Mouse (Mus musculus) neural tube, embryonic 12.5 days (tissue): Measurements from ENCODE around the gene Cux1. TPM values are rescaled to one million over a fixed set of nuclear protein-coding genes. Genes with fewer than 3 reads are reported as not detected.

Experiments
- ATAC-seq: fragments of 200-750 bp; cut with Nextera tagmentation; 2 replicates; pipeline ENCODE4 v1.8.0; 2017; ENCODE audit warnings: low read depth, mild to moderate bottlenecking, moderate TSS enrichment, moderate library complexity; ENCODE audit not compliant: low FRiP score
- H3K27ac ChIP-seq: fragments of 300-500 bp; sonication (generic); 2 replicates; pipeline ENCODE4 v1.5.1; 2016
- H3K27me3 ChIP-seq: fragments of 300-500 bp; sonication (generic); replicated peaks from 2 replicates; pipeline ENCODE4 v1.6.1; 2016; ENCODE audit warnings: mild to moderate bottlenecking
- H3K36me3 ChIP-seq: fragments of 300-500 bp; sonication (generic); 2 replicates; pipeline ENCODE4 v1.6.1; 2016; ENCODE audit warnings: mild to moderate bottlenecking
- H3K4me1 ChIP-seq: fragments of 300-500 bp; sonication (generic); 2 replicates; pipeline ENCODE4 v1.6.1; 2016
- H3K4me2 ChIP-seq: fragments of 300-500 bp; sonication (generic); replicated peaks from 2 replicates; pipeline ENCODE4 v1.6.1; 2016; ENCODE audit warnings: mild to moderate bottlenecking
- H3K4me3 ChIP-seq: fragments of 300-500 bp; sonication (generic); 2 replicates; pipeline ENCODE4 v1.5.1; 2016
- H3K9ac ChIP-seq: fragments of 300-500 bp; sonication (generic); 2 replicates; pipeline ENCODE4 v1.6.1; 2016; ENCODE audit warnings: mild to moderate bottlenecking
- H3K9me3 ChIP-seq: fragments of 300-500 bp; sonication (generic); 2 replicates; pipeline ENCODE4 v1.6.1; 2016; ENCODE audit warnings: mild to moderate bottlenecking
- WGBS: fragments of 180-500 bp; shearing (Covaris S2); methylation state at CpG from one replicate; pipeline ENCODE4 v1.1.7; 2016; 5-methylcytosine and 5-hydroxymethylcytosine counted together
- polyA plus RNA-seq: library from polyadenylated mRNA; unstranded; fragments of >200 nt; fragmentation: Nextera tagmentation; extraction: Ambion mirVana; gene quantifications from 2 replicates; pipeline ENCODE4 v1.2.1, GENCODE M21; 2016

Cux1 gene
- polyA plus RNA-seq, 1 experiment from 2014 or later = 117 TPM

DNA sequence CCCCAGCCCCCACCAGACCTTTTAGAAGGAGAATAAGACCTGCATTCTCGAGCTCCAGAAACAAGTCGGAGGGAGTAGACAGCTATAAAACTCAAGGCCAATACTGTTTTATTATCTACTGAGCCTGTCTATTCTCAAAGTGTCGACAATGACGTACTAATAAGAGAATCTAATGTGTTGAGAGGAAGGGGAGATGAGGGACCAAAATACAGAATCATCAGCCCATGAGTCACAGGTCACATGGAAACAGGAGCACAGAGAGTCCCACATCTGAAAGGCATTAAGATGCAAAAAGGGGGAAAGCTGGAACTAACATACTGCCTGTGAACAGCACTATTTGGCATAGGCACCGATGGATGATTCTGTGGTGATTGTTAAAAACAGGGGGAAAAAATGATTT lies 77.8 kb downstream of the Cux1 start:
- 51% methylated on average over 5 of the region's 5 CpGs for WGBS

DNA sequence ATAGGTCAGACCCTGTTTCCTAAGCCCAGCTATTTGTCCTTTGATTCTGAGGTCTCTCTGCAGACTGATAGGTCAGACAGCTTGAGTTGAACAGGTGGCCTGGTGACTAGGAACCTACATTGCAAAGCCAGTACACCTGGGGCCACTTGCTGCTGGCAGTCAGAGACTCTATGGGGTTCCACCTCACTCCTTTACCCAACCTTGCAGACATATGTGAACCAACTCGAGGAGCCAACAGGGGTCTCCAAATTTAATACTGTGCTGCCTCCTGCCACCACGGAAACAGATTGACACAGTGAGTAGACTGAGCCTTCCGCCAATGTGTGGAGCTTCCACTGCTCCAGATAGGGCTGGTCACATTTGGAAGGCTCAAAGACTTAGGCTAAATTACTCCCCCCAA lies 78.6 kb downstream of the Cux1 start:
- WGBS = 79% methylated on average over 3 of the region's 3 CpGs
- Histone ChIP-seq H3K9ac (no peak overlapping the region), H3K4me2 (no peak overlapping the region), H3K4me1 (no peaks in the 10 kb centered on the region), H3K4me3 (no peak overlapping the region), H3K36me3 (peaks cover 14% of the 10 kb centered on the region), H3K27ac (no peak overlapping the region), H3K9me3 (no peaks in the 10 kb centered on the region), H3K27me3 (no peaks in the 10 kb centered on the region)
- ATAC-seq = no peak

More for the DNA sequence above, 77.8 kb downstream of the Cux1 start:
- no peak for ATAC-seq
- peaks cover 10% of the 10 kb centered on the region for H3K36me3 ChIP-seq
- no peak overlapping the region for H3K9ac ChIP-seq
- no peaks in the 10 kb centered on the region for H3K27me3 ChIP-seq
- H3K9me3 ChIP-seq = no peaks in the 10 kb centered on the region
- H3K4me2 ChIP-seq = no peak overlapping the region
- H3K4me1 ChIP-seq = no peaks in the 10 kb centered on the region
- H3K27ac ChIP-seq = no peak overlapping the region
- no peak overlapping the region for H3K4me3 ChIP-seq

DNA sequence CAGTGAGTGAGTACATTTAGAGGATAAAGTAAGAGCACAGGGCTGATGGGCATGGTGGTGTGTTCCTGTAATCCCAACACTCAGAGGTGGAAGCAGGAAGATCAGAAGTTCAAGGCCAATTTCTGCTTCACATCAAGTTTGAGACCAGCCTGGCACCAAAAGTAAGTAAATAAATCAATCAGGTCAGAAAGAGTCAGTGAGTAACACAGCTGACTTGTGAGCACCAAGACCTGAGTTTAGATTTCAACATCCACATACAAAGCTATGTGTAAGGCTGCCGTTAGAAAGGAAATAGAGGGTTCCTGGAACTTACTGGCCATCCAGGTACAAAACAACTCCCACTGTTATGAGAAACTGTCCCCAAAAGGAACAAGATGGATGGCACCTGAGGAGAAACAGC lies 79.1 kb downstream of the Cux1 start:
- Histone ChIP-seq H3K4me3 (no peak overlapping the region), H3K9me3 (no peaks in the 10 kb centered on the region), H3K4me2 (no peak overlapping the region), H3K9ac (no peak overlapping the region), H3K4me1 (no peaks in the 10 kb centered on the region), H3K36me3 (peaks cover 16% of the 10 kb centered on the region), H3K27ac (no peak overlapping the region), H3K27me3 (no peaks in the 10 kb centered on the region)
- WGBS = 86% methylated on average over 1 of the region's 1 CpGs
- no peak for ATAC-seq

DNA sequence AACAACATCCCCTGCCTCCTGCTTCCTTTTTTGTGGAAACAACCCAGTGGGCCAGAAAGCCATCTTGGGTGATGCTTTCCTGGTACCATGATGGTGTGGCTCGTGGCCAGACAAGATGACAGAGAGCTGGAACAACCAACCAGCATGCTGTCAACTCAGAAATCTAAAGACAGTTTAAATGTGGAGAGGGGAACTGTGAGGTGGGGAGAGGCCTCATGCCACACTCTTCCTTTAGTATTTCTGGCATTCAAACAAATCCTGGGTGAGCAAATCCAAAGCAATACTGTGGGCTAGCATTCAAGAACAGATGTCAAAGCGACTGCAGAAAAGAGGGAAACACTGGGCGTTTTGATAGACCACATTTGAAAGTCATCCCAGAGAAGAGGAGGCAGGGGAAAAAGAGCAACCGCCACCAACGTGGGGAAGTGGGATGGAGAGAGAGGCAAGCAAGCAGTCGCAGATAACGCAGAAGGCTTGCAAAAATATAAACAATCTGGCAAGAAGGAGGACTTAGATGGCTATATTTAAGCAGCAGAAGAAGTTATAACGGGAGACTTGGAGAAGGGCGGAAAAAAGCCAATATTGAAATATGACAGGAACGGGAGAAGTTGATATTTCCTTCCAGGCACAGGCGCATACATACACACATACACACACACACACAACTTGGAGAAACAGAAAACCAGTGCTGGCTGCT lies 79.7 kb downstream of the Cux1 start:
- 88% methylated on average over 11 of the region's 11 CpGs for WGBS

DNA sequence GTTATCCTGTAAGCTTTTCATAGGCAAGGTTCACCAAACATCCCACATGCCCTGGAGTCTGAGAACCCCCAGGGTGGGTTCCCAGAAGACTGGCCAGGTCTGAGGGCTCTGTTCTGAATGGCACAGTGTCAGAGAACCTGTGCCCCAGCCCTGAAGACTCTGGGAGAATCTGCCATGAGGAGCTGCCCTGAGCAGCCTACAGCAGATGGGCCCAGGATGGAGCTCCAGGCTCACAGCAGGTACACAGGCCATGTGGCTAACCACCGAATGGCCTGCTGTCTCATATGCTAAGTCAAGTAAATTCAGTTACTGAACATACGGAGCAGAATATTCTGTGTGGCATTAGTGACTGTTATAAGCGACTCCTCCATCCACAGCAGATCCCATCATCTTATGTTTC lies 80.9 kb downstream of the Cux1 start:
- Histone ChIP-seq H3K27me3 (no peaks in the 10 kb centered on the region), H3K4me2 (no peak overlapping the region), H3K4me1 (no peaks in the 10 kb centered on the region), H3K9me3 (no peaks in the 10 kb centered on the region), H3K27ac (no peak overlapping the region), H3K36me3 (peaks cover 21% of the 10 kb centered on the region), H3K4me3 (no peak overlapping the region), H3K9ac (no peak overlapping the region)
- 87% methylated on average over 3 of the region's 3 CpGs for WGBS
- ATAC-seq = no peak

More for the DNA sequence above, 79.7 kb downstream of the Cux1 start:
- no peak for ATAC-seq
- Histone ChIP-seq H3K4me1 (no peaks in the 10 kb centered on the region), H3K36me3 (peaks cover 21% of the 10 kb centered on the region), H3K9ac (no peak overlapping the region), H3K4me3 (no peak overlapping the region), H3K9me3 (no peaks in the 10 kb centered on the region), H3K27me3 (no peaks in the 10 kb centered on the region), H3K27ac (no peak overlapping the region), H3K4me2 (no peak overlapping the region)

DNA sequence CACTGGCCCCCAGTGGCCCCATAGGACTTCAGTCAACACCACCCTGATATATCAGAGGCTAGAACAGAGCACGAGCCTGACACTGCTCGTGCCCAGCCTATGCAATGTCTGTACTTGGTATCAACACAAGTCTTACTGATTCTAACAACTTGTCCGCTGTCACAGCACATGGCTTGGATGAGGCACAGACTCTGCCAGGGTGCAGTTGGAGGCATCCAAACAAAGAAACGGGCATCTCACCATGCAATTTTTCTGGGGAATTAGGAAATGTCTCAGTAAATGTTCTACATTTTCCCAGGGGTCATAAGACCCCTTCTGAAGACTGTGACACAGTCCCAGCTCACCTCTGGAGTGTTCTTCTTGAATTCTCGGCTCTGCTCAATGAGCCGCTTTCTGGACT lies 81.9 kb downstream of the Cux1 start:
- Histone ChIP-seq H3K36me3 (peaks cover 21% of the 10 kb centered on the region), H3K9me3 (no peaks in the 10 kb centered on the region), H3K9ac (no peak overlapping the region), H3K4me2 (no peak overlapping the region), H3K4me1 (no peaks in the 10 kb centered on the region), H3K27me3 (no peaks in the 10 kb centered on the region), H3K4me3 (no peak overlapping the region), H3K27ac (no peak overlapping the region)
- ATAC-seq = no peak
- 96% methylated on average over 6 of the region's 6 CpGs for WGBS

DNA sequence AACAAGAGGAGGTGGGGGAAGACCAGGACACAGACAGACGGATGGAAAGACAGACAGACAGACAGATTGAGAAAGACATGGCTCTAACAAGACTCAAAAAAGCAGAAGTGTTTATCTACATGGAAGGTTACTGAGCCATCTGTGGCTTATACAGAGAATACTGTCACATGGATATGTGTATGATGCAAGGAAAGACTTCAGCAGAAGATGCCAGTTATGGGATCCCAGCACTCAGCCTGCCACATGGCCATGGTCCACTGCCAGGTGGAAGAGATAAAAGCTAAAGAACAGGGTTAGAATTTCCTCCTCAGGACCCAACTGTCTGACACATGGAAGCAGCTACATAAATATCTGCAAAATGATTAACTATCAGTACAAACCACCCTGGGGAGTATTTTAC lies 84.9 kb downstream of the Cux1 start:
- no peaks in the 10 kb centered on the region for H3K27me3 ChIP-seq
- no peaks in the 10 kb centered on the region for H3K9me3 ChIP-seq
- no peak overlapping the region for H3K27ac ChIP-seq
- peaks cover 27% of the 10 kb centered on the region for H3K36me3 ChIP-seq
- ATAC-seq = no peak
- no peak overlapping the region for H3K4me2 ChIP-seq
- no peak overlapping the region for H3K9ac ChIP-seq
- H3K4me1 ChIP-seq = no peaks in the 10 kb centered on the region
- H3K4me3 ChIP-seq = no peak overlapping the region
- WGBS = 93% methylated on average over 1 of the region's 1 CpGs

DNA sequence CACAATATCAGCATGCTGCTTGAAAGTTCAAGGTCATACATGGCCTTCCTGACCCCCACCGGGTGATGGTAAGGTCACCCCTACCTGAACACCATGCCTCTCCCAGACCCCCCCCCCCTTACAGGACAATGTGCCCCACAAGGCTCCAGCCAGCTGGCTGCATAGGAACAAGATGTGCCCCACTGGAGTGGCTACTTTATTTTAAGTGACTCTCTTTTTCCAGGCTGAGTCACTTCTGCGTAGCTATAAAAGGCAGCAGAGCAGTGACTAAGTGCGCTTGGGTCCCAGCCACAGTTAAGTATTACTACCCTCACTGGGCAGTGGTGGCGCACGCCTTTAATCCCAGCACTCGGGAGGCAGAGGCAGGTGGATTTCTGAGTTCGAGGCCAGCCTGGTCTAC lies 86.7 kb downstream of the Cux1 start:
- Histone ChIP-seq H3K9ac (no peak overlapping the region), H3K27me3 (no peaks in the 10 kb centered on the region), H3K4me3 (no peak overlapping the region), H3K9me3 (no peaks in the 10 kb centered on the region), H3K4me1 (no peaks in the 10 kb centered on the region), H3K27ac (no peak overlapping the region), H3K36me3 (peaks cover 27% of the 10 kb centered on the region), H3K4me2 (no peak overlapping the region)
- 94% methylated on average over 7 of the region's 7 CpGs for WGBS
- no peak for ATAC-seq

DNA sequence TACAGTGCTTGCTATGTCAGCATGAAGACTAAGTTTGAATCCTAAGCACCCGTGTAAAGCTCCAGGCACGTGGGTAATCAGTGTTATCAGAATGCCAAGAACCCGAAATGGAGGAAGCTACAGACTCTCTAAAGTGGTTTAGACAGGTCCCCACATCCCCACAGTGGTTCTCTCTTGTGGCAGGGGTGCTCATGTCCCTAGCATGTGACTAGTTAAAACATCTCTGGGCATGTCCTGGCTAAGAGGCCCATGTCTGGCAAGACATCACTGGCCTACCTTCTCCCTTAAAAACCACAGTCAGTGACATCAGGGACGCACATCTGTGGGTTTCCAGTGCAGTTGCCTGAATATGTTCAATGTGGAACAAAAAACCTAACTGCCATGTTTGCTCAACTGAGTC lies 87.5 kb downstream of the Cux1 start:
- H3K4me2 ChIP-seq = no peak overlapping the region
- H3K27ac ChIP-seq = no peak overlapping the region
- peaks cover 4% of the 10 kb centered on the region; the same call in 1 of the 2 replicates for H3K4me1 ChIP-seq
- no peak overlapping the region for H3K9ac ChIP-seq
- peaks cover 21% of the 10 kb centered on the region for H3K36me3 ChIP-seq
- no peak overlapping the region for H3K4me3 ChIP-seq
- ATAC-seq = no peak
- H3K27me3 ChIP-seq = no peaks in the 10 kb centered on the region
- WGBS = 90% methylated on average over 4 of the region's 4 CpGs
- no peaks in the 10 kb centered on the region for H3K9me3 ChIP-seq

DNA sequence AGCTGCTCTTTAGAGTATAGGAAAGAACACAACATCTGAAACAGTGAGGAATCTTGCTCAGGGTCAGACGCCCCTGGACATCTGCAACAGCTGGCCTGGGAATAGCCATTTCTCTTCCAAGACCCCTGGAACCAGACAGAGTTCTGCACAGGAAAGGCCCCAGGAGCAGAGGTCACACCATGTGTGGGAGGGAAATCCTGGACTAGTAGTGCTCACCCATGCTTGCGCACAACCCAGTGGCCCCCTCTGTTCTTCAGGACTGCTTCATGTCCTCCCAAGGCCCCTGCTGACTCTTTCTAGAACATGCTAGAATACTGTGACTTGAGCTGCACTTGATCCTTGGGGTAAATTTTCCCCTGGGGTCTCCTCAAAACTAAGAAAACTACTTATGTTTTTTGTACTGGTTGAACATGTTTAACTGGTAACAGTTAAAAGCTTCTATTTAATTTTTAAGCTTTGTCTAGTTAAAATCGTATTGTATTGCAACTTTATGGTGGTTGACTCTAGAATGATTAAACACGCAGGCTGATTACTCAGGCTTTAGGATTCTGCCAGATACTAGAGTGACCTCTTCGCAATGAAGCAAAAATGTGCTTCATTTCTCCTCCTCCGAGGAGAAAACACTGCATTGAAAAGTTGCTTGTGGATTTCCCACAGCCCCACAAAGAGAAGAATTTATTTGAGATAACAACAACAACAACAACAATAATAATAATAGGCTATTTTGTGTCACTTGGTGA lies 88.1 kb downstream of the Cux1 start:
- no peak for ATAC-seq
- Histone ChIP-seq H3K36me3 (peaks cover 15% of the 10 kb centered on the region), H3K27me3 (no peaks in the 10 kb centered on the region), H3K4me3 (no peak overlapping the region), H3K4me2 (no peak overlapping the region), H3K27ac (no peak overlapping the region), H3K4me1 (peaks cover 8% of the 10 kb centered on the region), H3K9ac (no peak overlapping the region), H3K9me3 (no peaks in the 10 kb centered on the region)
- WGBS = 90% methylated on average over 6 of the region's 6 CpGs

DNA sequence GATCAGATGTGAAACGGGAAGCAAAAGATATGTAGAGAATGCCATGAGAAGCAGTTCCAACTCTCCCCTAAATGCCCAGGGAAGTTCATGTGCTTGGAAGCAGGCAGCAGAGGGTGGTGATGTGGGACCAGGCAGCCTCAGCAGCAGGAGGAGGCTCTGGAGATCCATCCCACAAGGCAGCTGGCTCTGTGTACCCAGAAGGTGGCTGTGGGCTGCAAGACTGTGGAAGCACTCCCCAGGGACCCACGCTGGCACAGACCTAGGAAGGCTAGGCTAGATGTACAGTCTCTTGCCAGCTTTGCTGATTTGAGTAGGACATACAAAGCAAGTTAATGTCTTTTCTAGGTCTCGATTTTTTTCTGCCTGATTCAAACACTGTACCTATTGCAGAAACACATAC lies 91.0 kb downstream of the Cux1 start:
- peaks cover 20% of the 10 kb centered on the region for H3K4me1 ChIP-seq
- H3K36me3 ChIP-seq = 0 out of 2 replicates have a peak, but pooled peaks cover 6% of the 10 kb centered on the region
- no peak overlapping the region for H3K4me2 ChIP-seq
- 87% methylated on average over 3 of the region's 3 CpGs for WGBS
- H3K27me3 ChIP-seq = no peaks in the 10 kb centered on the region
- H3K27ac ChIP-seq = no peak overlapping the region
- no peak overlapping the region for H3K4me3 ChIP-seq
- H3K9ac ChIP-seq = no peak overlapping the region
- no peak for ATAC-seq
- no peaks in the 10 kb centered on the region for H3K9me3 ChIP-seq

DNA sequence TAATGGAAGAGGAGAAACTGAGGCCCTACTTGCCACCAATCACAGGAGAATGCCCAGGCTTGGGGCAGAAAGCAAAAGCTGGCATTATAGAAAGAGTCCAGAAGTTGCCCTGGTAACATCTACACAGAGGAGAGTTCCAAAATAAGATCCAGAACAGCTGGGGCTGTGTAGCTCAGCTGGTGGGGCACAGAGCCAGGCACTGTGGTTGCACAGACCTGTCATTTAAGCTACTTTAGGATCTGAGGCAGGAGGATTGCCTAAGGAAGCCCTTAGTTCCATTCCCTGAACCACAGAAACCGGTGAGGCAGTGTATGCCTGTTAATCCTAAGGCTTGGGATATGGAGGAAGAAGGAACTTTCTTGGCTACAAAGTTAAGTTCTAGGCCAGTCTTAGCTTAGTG lies 92.1 kb downstream of the Cux1 start:
- no peak for ATAC-seq
- H3K9me3 ChIP-seq = no peaks in the 10 kb centered on the region
- no peak overlapping the region for H3K4me3 ChIP-seq
- H3K4me1 ChIP-seq = peaks cover 20% of the 10 kb centered on the region
- WGBS = 90% methylated on average over 1 of the region's 1 CpGs
- no peaks in the 10 kb centered on the region for H3K27me3 ChIP-seq
- H3K27ac ChIP-seq = no peak overlapping the region
- no peak overlapping the region for H3K4me2 ChIP-seq
- no peak overlapping the region for H3K9ac ChIP-seq
- 0 out of 2 replicates have a peak, but pooled peaks cover 6% of the 10 kb centered on the region for H3K36me3 ChIP-seq

DNA sequence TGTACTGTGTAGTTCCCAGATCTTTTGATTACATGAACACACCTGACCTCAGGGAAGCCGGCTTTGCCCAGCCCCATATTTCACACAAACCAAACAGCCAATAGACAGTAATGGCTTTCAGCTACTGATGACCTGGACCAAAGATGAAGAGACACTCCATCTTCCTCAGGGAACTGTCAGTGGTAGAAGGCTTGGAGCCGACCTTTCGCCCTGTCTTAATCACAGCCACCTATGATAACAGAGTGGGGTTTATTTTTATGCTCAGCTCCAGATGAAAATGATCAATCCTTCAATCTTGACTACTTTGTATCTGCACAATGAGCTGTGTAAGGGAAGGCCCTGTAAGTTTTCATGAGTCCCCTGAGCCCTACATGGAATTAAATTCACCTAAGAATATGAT lies 93.2 kb downstream of the Cux1 start:
- Histone ChIP-seq H3K27ac (no peak overlapping the region), H3K4me2 (no peak overlapping the region), H3K4me1 (peaks cover 21% of the 10 kb centered on the region), H3K36me3 (0 out of 2 replicates have a peak, but pooled peaks cover 3% of the 10 kb centered on the region), H3K9ac (no peak overlapping the region), H3K27me3 (no peaks in the 10 kb centered on the region), H3K4me3 (no peak overlapping the region), H3K9me3 (no peaks in the 10 kb centered on the region)
- 62% methylated on average over 3 of the region's 3 CpGs for WGBS
- no peak for ATAC-seq
